Mouse (Mus musculus) intestine, embryonic 16.5 days (tissue): Measurements from ENCODE around the gene Nfyc. TPM values are rescaled to one million over a fixed set of nuclear protein-coding genes. Genes with fewer than 3 reads are reported as not detected.
A peak's percentile ranks its signal among the peaks of the same experiment; 100 is the strongest.

Experiments used
- ATAC-seq: fragments of 200-750 bp; cut with Nextera tagmentation; 2 replicates; pipeline ENCODE4 v1.8.0; 2017; ENCODE audit warnings: moderate TSS enrichment, moderate library complexity
- H3K27ac ChIP-seq: fragments of 300-500 bp; sonication (generic); 2 replicates; pipeline ENCODE4 v1.5.1; 2014; ENCODE audit warnings: mild to moderate bottlenecking, low read length
- H3K27me3 ChIP-seq: fragments of 300-500 bp; sonication (generic); replicated peaks from 2 replicates; pipeline ENCODE4 v1.6.1; 2014; ENCODE audit warnings: low read length, control low read depth, mixed read lengths; ENCODE audit not compliant: control insufficient read depth, insufficient read depth
- H3K36me3 ChIP-seq: fragments of 300-500 bp; sonication (generic); 2 replicates; pipeline ENCODE4 v1.6.1; 2014; ENCODE audit warnings: low read length, control low read depth; ENCODE audit not compliant: control insufficient read depth, insufficient read depth
- H3K4me1 ChIP-seq: fragments of 300-500 bp; sonication (generic); 2 replicates; pipeline ENCODE4 v1.6.1; 2014; ENCODE audit warnings: low read length, control low read depth, mixed read lengths; ENCODE audit not compliant: control insufficient read depth, insufficient read depth
- H3K4me2 ChIP-seq: fragments of 300-500 bp; sonication (generic); 2 replicates; pipeline ENCODE4 v1.6.1; 2014; ENCODE audit warnings: low read depth, low read length, control low read depth
- H3K4me3 ChIP-seq: fragments of 300-500 bp; sonication (generic); 2 replicates; pipeline ENCODE4 v1.5.1; 2014; ENCODE audit warnings: mild to moderate bottlenecking, low read length
- H3K9ac ChIP-seq: fragments of 300-500 bp; sonication (generic); 2 replicates; pipeline ENCODE4 v1.6.1; 2014; ENCODE audit warnings: low read depth, low read length
- H3K9me3 ChIP-seq: fragments of 300-500 bp; sonication (generic); 2 replicates; pipeline ENCODE4 v1.6.1; 2016; ENCODE audit warnings: low read length, control low read depth; ENCODE audit not compliant: control insufficient read depth
- WGBS: fragments of 180-500 bp; shearing (Covaris S2); extraction: QIAGEN DNeasy Blood & Tissue Kit; methylation state at CpG from one replicate; pipeline ENCODE4 v1.1.7; 2014; 5-methylcytosine and 5-hydroxymethylcytosine counted together
- polyA plus RNA-seq: library from polyadenylated mRNA; unstranded; fragments of >200 nt; fragmentation: Nextera tagmentation; extraction: Ambion mirVana; gene quantifications from 2 replicates; pipeline ENCODE4 v1.2.1, GENCODE M21; 2015

Nfyc gene
- polyA plus RNA-seq, 1 experiment from 2014 or later: 85.8 TPM

GRCm38 (mm10) chr4:120729441-120729840 lies 101.9 kb downstream of the Nfyc start:
- Histone ChIP-seq H3K4me1 (peaks cover 13% of the 10 kb centered on the region), H3K4me3 (no peak overlapping the region), H3K4me2 (no peak overlapping the region), H3K27me3 (peaks cover 2% of the 10 kb centered on the region; the same call in 1 of the 2 replicates), H3K36me3 (no peaks in the 10 kb centered on the region), H3K9me3 (no peaks in the 10 kb centered on the region), H3K9ac (no peak overlapping the region), H3K27ac (no peak overlapping the region)
- no peak for ATAC-seq
- WGBS: 49% methylated on average over 6 of the region's 6 CpGs

GRCm38 (mm10) chr4:120727842-120728241 lies 103.5 kb downstream of the Nfyc start:
- WGBS: 81% methylated on average over 11 of the region's 11 CpGs

GRCm38 (mm10) chr4:120726174-120726573 lies 105.2 kb downstream of the Nfyc start:
- peaks cover 8% of the 10 kb centered on the region for H3K4me1 ChIP-seq
- no peaks in the 10 kb centered on the region for H3K36me3 ChIP-seq
- H3K27me3 ChIP-seq: no peaks in the 10 kb centered on the region; the same call in 1 of the 2 replicates
- no peak overlapping the region for H3K9ac ChIP-seq
- H3K9me3 ChIP-seq: no peaks in the 10 kb centered on the region
- H3K27ac ChIP-seq: no peak overlapping the region
- 0 out of 2 replicates have a peak, but pooled peaks have one; percentile 10 for ATAC-seq
- no peak overlapping the region for H3K4me3 ChIP-seq
- WGBS: 55% methylated on average over 4 of the region's 4 CpGs
- H3K4me2 ChIP-seq: no peak overlapping the region

More at GRCm38 (mm10) chr4:120727842-120728241, 103.5 kb downstream of the Nfyc start:
- Histone ChIP-seq H3K9ac (no peak overlapping the region), H3K27me3 (peaks cover 2% of the 10 kb centered on the region; the same call in 1 of the 2 replicates), H3K4me2 (no peak overlapping the region), H3K4me1 (peaks cover 13% of the 10 kb centered on the region), H3K4me3 (no peak overlapping the region), H3K36me3 (no peaks in the 10 kb centered on the region), H3K9me3 (no peaks in the 10 kb centered on the region), H3K27ac (no peak overlapping the region)
- ATAC-seq: no peak

- no peak overlapping the region for H3K4me3 ChIP-seq
- H3K9me3 ChIP-seq: no peaks in the 10 kb centered on the region
- no peak for ATAC-seq
- peak overlapping the region; percentile 8; the same call in 1 of the 2 replicates for H3K27ac ChIP-seq
- H3K36me3 ChIP-seq: no peaks in the 10 kb centered on the region
- H3K27me3 ChIP-seq: no peaks in the 10 kb centered on the region; the same call in 1 of the 2 replicates
- H3K4me2 ChIP-seq: no peak overlapping the region
- no peak overlapping the region for H3K9ac ChIP-seq
- H3K4me1 ChIP-seq: peaks cover 5% of the 10 kb centered on the region
- WGBS: 43% methylated on average over 5 of the region's 5 CpGs
Measured at GRCm38 (mm10) chr4:120725516-120726090, 105.8 kb downstream of the Nfyc start.

- Histone ChIP-seq H3K9me3 (no peaks in the 10 kb centered on the region), H3K4me2 (no peak overlapping the region), H3K4me1 (peaks cover 12% of the 10 kb centered on the region), H3K4me3 (no peak overlapping the region), H3K27me3 (peaks cover 3% of the 10 kb centered on the region), H3K36me3 (no peaks in the 10 kb centered on the region), H3K27ac (no peak overlapping the region), H3K9ac (no peak overlapping the region)
- ATAC-seq: no peak
- WGBS: 59% methylated on average over 2 of the region's 2 CpGs
Measured at GRCm38 (mm10) chr4:120721574-120721973, 109.8 kb downstream of the Nfyc start.

- no peak for ATAC-seq
- H3K9ac ChIP-seq: no peak overlapping the region
- H3K4me2 ChIP-seq: no peak overlapping the region
- no peaks in the 10 kb centered on the region for H3K9me3 ChIP-seq
- H3K4me1 ChIP-seq: peaks cover 14% of the 10 kb centered on the region
- no peak overlapping the region for H3K27ac ChIP-seq
- peaks cover 3% of the 10 kb centered on the region for H3K27me3 ChIP-seq
- H3K36me3 ChIP-seq: no peaks in the 10 kb centered on the region
- 25% methylated on average over 5 of the region's 5 CpGs for WGBS
- no peak overlapping the region for H3K4me3 ChIP-seq
Measured at GRCm38 (mm10) chr4:120719152-120719551, 112.2 kb downstream of the Nfyc start.

- no peak overlapping the region for H3K9ac ChIP-seq
- peaks cover 14% of the 10 kb centered on the region for H3K4me1 ChIP-seq
- peaks cover 3% of the 10 kb centered on the region for H3K27me3 ChIP-seq
- no peaks in the 10 kb centered on the region for H3K9me3 ChIP-seq
- H3K4me2 ChIP-seq: no peak overlapping the region
- WGBS: 58% methylated on average over 8 of the region's 8 CpGs
- no peak for ATAC-seq
- no peak overlapping the region for H3K4me3 ChIP-seq
- H3K27ac ChIP-seq: no peak overlapping the region
- no peaks in the 10 kb centered on the region for H3K36me3 ChIP-seq
Measured at GRCm38 (mm10) chr4:120717591-120717990, 113.8 kb downstream of the Nfyc start.

- WGBS: 19% methylated on average over 12 of the region's 12 CpGs
- no peak for ATAC-seq
- Histone ChIP-seq H3K9me3 (no peaks in the 10 kb centered on the region), H3K27me3 (peaks cover 3% of the 10 kb centered on the region), H3K27ac (no peak overlapping the region), H3K4me1 (peaks cover 14% of the 10 kb centered on the region), H3K4me2 (peak overlapping the region; percentile 69), H3K4me3 (peak overlapping the region; percentile 39), H3K9ac (peak overlapping the region; percentile 62), H3K36me3 (no peaks in the 10 kb centered on the region)
Measured at GRCm38 (mm10) chr4:120716765-120717164, 114.6 kb downstream of the Nfyc start.

GRCm38 (mm10) chr4:120716141-120716571 lies 115.2 kb downstream of the Nfyc start:
- Histone ChIP-seq H3K9ac (peak overlapping the region; percentile 62), H3K4me2 (peak overlapping the region; percentile 69), H3K4me1 (peaks cover 14% of the 10 kb centered on the region), H3K4me3 (peak overlapping the region; percentile 39), H3K36me3 (no peaks in the 10 kb centered on the region), H3K27me3 (peaks cover 3% of the 10 kb centered on the region), H3K9me3 (no peaks in the 10 kb centered on the region), H3K27ac (no peak overlapping the region)
- peak; percentile 85 for ATAC-seq
- 1% methylated on average over 12 of the region's 12 CpGs for WGBS
